Mouse (Mus musculus): Measurements from ENCODE around the gene Vkorc1l1. TPM values are rescaled to one million over a fixed set of nuclear protein-coding genes. Genes with fewer than 3 reads are reported as not detected.

Vkorc1l1 gene
- polyA plus RNA-seq, 1 experiment from 2014 or later: 23.2 TPM

GRCm38 (mm10) chr5:129943402-129943801, 1.6 kb downstream of the Vkorc1l1 start:
- WGBS: 44% methylated on average over 1 of the region's 1 CpGs

GRCm38 (mm10) chr5:129947528-129948033, 5.8 kb downstream of the Vkorc1l1 start:
- no peak for ATAC-seq (ENCODE audit: insufficient number of reproducible peaks, low FRiP score)
- Histone ChIP-seq H3K9me3 (replicated peaks) (no peaks in the 10 kb centered on the region), H3K4me2 (no peak overlapping the region), H3K27me3 (replicated peaks) (no peaks in the 10 kb centered on the region), H3K27ac (ENCODE audit: poor library complexity, severe bottlenecking) (no peak overlapping the region), H3K36me3 (peaks cover 9% of the 10 kb centered on the region), H3K4me1 (replicated peaks) (peaks cover 4% of the 10 kb centered on the region; the same call in 1 of the 2 replicates), H3K4me3 (no peak overlapping the region), H3K9ac (no peak overlapping the region)
- WGBS: 55% methylated on average over 2 of the region's 2 CpGs

More at GRCm38 (mm10) chr5:129943402-129943801, 1.6 kb downstream of the Vkorc1l1 start:
- Histone ChIP-seq H3K27ac (ENCODE audit: poor library complexity, severe bottlenecking) (no peak overlapping the region), H3K27me3 (replicated peaks) (no peaks in the 10 kb centered on the region), H3K4me2 (no peak overlapping the region), H3K9me3 (replicated peaks) (no peaks in the 10 kb centered on the region), H3K4me3 (no peak overlapping the region), H3K9ac (no peak overlapping the region), H3K4me1 (replicated peaks) (no peaks in the 10 kb centered on the region; the same call in 1 of the 2 replicates), H3K36me3 (peaks cover 9% of the 10 kb centered on the region)
- ATAC-seq (ENCODE audit: insufficient number of reproducible peaks, low FRiP score): no peak

GRCm38 (mm10) chr5:129952143-129952542, 10.4 kb downstream of the Vkorc1l1 start:
- Histone ChIP-seq H3K4me3 (no peak overlapping the region), H3K4me2 (no peak overlapping the region), H3K36me3 (no peaks in the 10 kb centered on the region), H3K9me3 (replicated peaks) (no peaks in the 10 kb centered on the region), H3K27me3 (replicated peaks) (no peaks in the 10 kb centered on the region), H3K27ac (ENCODE audit: poor library complexity, severe bottlenecking) (no peak overlapping the region), H3K4me1 (replicated peaks) (peaks cover 14% of the 10 kb centered on the region), H3K9ac (no peak overlapping the region)
- WGBS: 73% methylated on average over 4 of the region's 4 CpGs
- ATAC-seq (ENCODE audit: insufficient number of reproducible peaks, low FRiP score): no peak

- no peaks in the 10 kb centered on the region for H3K27me3 ChIP-seq (replicated peaks)
- no peak for ATAC-seq (ENCODE audit: insufficient number of reproducible peaks, low FRiP score)
- H3K4me1 ChIP-seq (replicated peaks): peaks cover 14% of the 10 kb centered on the region
- no peak overlapping the region for H3K9ac ChIP-seq
- H3K4me3 ChIP-seq: no peak overlapping the region
- no peak overlapping the region for H3K4me2 ChIP-seq
- 0 out of 2 replicates have a peak, but pooled peaks cover under 1% of the 10 kb centered on the region for H3K36me3 ChIP-seq
- no peaks in the 10 kb centered on the region for H3K9me3 ChIP-seq (replicated peaks)
- WGBS: 39% methylated on average over 5 of the region's 5 CpGs
- H3K27ac ChIP-seq (ENCODE audit: poor library complexity, severe bottlenecking): no peak overlapping the region
Observed at GRCm38 (mm10) chr5:129954473-129955254, 12.9 kb downstream of the Vkorc1l1 start.

GRCm38 (mm10) chr5:129955792-129956191, 14.0 kb downstream of the Vkorc1l1 start:
- no peak overlapping the region for H3K27ac ChIP-seq (ENCODE audit: poor library complexity, severe bottlenecking)
- H3K4me1 ChIP-seq (replicated peaks): peaks cover 10% of the 10 kb centered on the region
- no peaks in the 10 kb centered on the region for H3K27me3 ChIP-seq (replicated peaks)
- WGBS: 75% methylated on average over 6 of the region's 6 CpGs
- no peak for ATAC-seq (ENCODE audit: insufficient number of reproducible peaks, low FRiP score)
- no peak overlapping the region for H3K4me3 ChIP-seq
- H3K4me2 ChIP-seq: no peak overlapping the region
- peaks cover 8% of the 10 kb centered on the region; the same call in 1 of the 2 replicates for H3K36me3 ChIP-seq
- no peaks in the 10 kb centered on the region for H3K9me3 ChIP-seq (replicated peaks)
- H3K9ac ChIP-seq: no peak overlapping the region

GRCm38 (mm10) chr5:129963224-129963623, 21.5 kb downstream of the Vkorc1l1 start:
- H3K4me3 ChIP-seq: no peak overlapping the region

GRCm38 (mm10) chr5:129966448-129966847, 24.7 kb downstream of the Vkorc1l1 start:
- peaks cover 2% of the 10 kb centered on the region; the same call in 1 of the 2 replicates for H3K36me3 ChIP-seq
- no peaks in the 10 kb centered on the region for H3K9me3 ChIP-seq (replicated peaks)
- H3K27me3 ChIP-seq (replicated peaks): no peaks in the 10 kb centered on the region
- ATAC-seq (ENCODE audit: insufficient number of reproducible peaks, low FRiP score): no peak
- WGBS: 92% methylated on average over 3 of the region's 3 CpGs
- H3K27ac ChIP-seq (ENCODE audit: poor library complexity, severe bottlenecking): no peak overlapping the region
- no peaks in the 10 kb centered on the region for H3K4me1 ChIP-seq (replicated peaks)
- no peak overlapping the region for H3K4me3 ChIP-seq
- H3K4me2 ChIP-seq: no peak overlapping the region
- no peak overlapping the region for H3K9ac ChIP-seq

More at GRCm38 (mm10) chr5:129963224-129963623, 21.5 kb downstream of the Vkorc1l1 start:
- ATAC-seq (ENCODE audit: insufficient number of reproducible peaks, low FRiP score): no peak
- Histone ChIP-seq H3K4me1 (replicated peaks) (no peaks in the 10 kb centered on the region), H3K27ac (ENCODE audit: poor library complexity, severe bottlenecking) (no peak overlapping the region), H3K9me3 (replicated peaks) (no peaks in the 10 kb centered on the region), H3K4me2 (no peak overlapping the region), H3K9ac (no peak overlapping the region), H3K27me3 (replicated peaks) (no peaks in the 10 kb centered on the region), H3K36me3 (peaks cover 8% of the 10 kb centered on the region; the same call in 1 of the 2 replicates)
- 78% methylated on average over 4 of the region's 4 CpGs for WGBS

- H3K4me3 ChIP-seq: no peak overlapping the region
- no peaks in the 10 kb centered on the region for H3K9me3 ChIP-seq (replicated peaks)
- H3K27ac ChIP-seq (ENCODE audit: poor library complexity, severe bottlenecking): no peak overlapping the region
- WGBS: 86% methylated on average over 7 of the region's 7 CpGs
- no peak overlapping the region for H3K9ac ChIP-seq
- no peaks in the 10 kb centered on the region for H3K4me1 ChIP-seq (replicated peaks)
- peaks cover 2% of the 10 kb centered on the region; the same call in 1 of the 2 replicates for H3K36me3 ChIP-seq
- ATAC-seq (ENCODE audit: insufficient number of reproducible peaks, low FRiP score): no peak
- no peak overlapping the region for H3K4me2 ChIP-seq
- H3K27me3 ChIP-seq (replicated peaks): no peaks in the 10 kb centered on the region
Observed at GRCm38 (mm10) chr5:129968417-129968816, 26.6 kb downstream of the Vkorc1l1 start.

GRCm38 (mm10) chr5:129971491-129971890, 29.7 kb downstream of the Vkorc1l1 start:
- H3K9me3 ChIP-seq (replicated peaks): no peaks in the 10 kb centered on the region
- no peak overlapping the region for H3K9ac ChIP-seq
- ATAC-seq (ENCODE audit: insufficient number of reproducible peaks, low FRiP score): no peak
- H3K4me3 ChIP-seq: no peak overlapping the region
- no peaks in the 10 kb centered on the region for H3K27me3 ChIP-seq (replicated peaks)
- H3K4me1 ChIP-seq (replicated peaks): no peaks in the 10 kb centered on the region
- H3K27ac ChIP-seq (ENCODE audit: poor library complexity, severe bottlenecking): no peak overlapping the region
- peaks cover 7% of the 10 kb centered on the region; the same call in 1 of the 2 replicates for H3K36me3 ChIP-seq
- no peak overlapping the region for H3K4me2 ChIP-seq
- WGBS: 83% methylated on average over 4 of the region's 4 CpGs

GRCm38 (mm10) chr5:129974354-129974753, 32.6 kb downstream of the Vkorc1l1 start:
- no peaks in the 10 kb centered on the region for H3K27me3 ChIP-seq (replicated peaks)
- no peak for ATAC-seq (ENCODE audit: insufficient number of reproducible peaks, low FRiP score)
- H3K27ac ChIP-seq (ENCODE audit: poor library complexity, severe bottlenecking): no peak overlapping the region
- no peak overlapping the region for H3K4me3 ChIP-seq
- H3K36me3 ChIP-seq: peaks cover 7% of the 10 kb centered on the region; the same call in 1 of the 2 replicates
- WGBS: 85% methylated on average over 4 of the region's 4 CpGs
- no peak overlapping the region for H3K4me2 ChIP-seq
- H3K9me3 ChIP-seq (replicated peaks): no peaks in the 10 kb centered on the region
- peaks cover 5% of the 10 kb centered on the region; the same call in 1 of the 2 replicates for H3K4me1 ChIP-seq (replicated peaks)
- H3K9ac ChIP-seq: no peak overlapping the region

- no peaks in the 10 kb centered on the region for H3K27me3 ChIP-seq (replicated peaks)
- H3K9me3 ChIP-seq (replicated peaks): no peaks in the 10 kb centered on the region
- ATAC-seq (ENCODE audit: insufficient number of reproducible peaks, low FRiP score): no peak
- peaks cover 5% of the 10 kb centered on the region; the same call in 1 of the 2 replicates for H3K36me3 ChIP-seq
- peaks cover 7% of the 10 kb centered on the region; the same call in 1 of the 2 replicates for H3K4me1 ChIP-seq (replicated peaks)
- H3K27ac ChIP-seq (ENCODE audit: poor library complexity, severe bottlenecking): no peak overlapping the region
- H3K4me2 ChIP-seq: no peak overlapping the region
- no peak overlapping the region for H3K9ac ChIP-seq
- no peak overlapping the region for H3K4me3 ChIP-seq
- 59% methylated on average over 4 of the region's 4 CpGs for WGBS
Observed at GRCm38 (mm10) chr5:129974866-129975311, 33.1 kb downstream of the Vkorc1l1 start.
